Mouse (Mus musculus) embryonic facial prominence, embryonic 11.5 days (tissue): ENCODE measurements around the gene Trex1. TPM values are rescaled to one million over a fixed set of nuclear protein-coding genes. Genes with fewer than 3 reads are reported as not detected.

Source experiments
- ATAC-seq: fragments of 200-750 bp; cut with Nextera tagmentation; replicated peaks from 2 replicates; pipeline ENCODE4 v1.8.0; 2017; ENCODE audit warnings: low read depth; ENCODE audit not compliant: insufficient number of reproducible peaks, low FRiP score, low TSS enrichment
- DNase-seq: peaks from one replicate; pipeline ENCODE4 v3.0.0-alpha.2; 2015; ENCODE audit warnings: low spot score
- H3K27ac ChIP-seq: fragments of 300-500 bp; sonication (generic); replicated peaks from 2 replicates; pipeline ENCODE4 v1.5.1; 2014; ENCODE audit warnings: mild to moderate bottlenecking, low read depth, low read length, control low read depth
- H3K27me3 ChIP-seq: fragments of 300-500 bp; sonication (generic); 2 replicates; pipeline ENCODE4 v1.6.1; 2014; ENCODE audit warnings: mild to moderate bottlenecking, low read length, moderate library complexity, mixed read lengths; ENCODE audit not compliant: control insufficient read depth, insufficient read depth
- H3K36me3 ChIP-seq: fragments of 300-500 bp; sonication (generic); replicated peaks from 2 replicates; pipeline ENCODE4 v1.6.1; 2014; ENCODE audit warnings: low read depth, mild to moderate bottlenecking, low read length, moderate library complexity, mixed read lengths; ENCODE audit not compliant: control insufficient read depth, insufficient read depth
- H3K4me1 ChIP-seq: fragments of 300-500 bp; sonication (generic); 2 replicates; pipeline ENCODE4 v1.6.1; 2014; ENCODE audit warnings: low read length, mixed read lengths; ENCODE audit not compliant: control insufficient read depth, insufficient read depth
- H3K4me2 ChIP-seq: fragments of 300-500 bp; sonication (generic); 2 replicates; pipeline ENCODE4 v1.6.1; 2014; ENCODE audit warnings: low read depth, mild to moderate bottlenecking, control low read depth, low read length, moderate library complexity
- H3K4me3 ChIP-seq: fragments of 300-500 bp; sonication (generic); 2 replicates; pipeline ENCODE4 v1.5.1; 2014; ENCODE audit warnings: low read depth, low read length, control low read depth
- H3K9ac ChIP-seq: fragments of 300-500 bp; sonication (generic); replicated peaks from 2 replicates; pipeline ENCODE4 v1.6.1; 2014; ENCODE audit warnings: mild to moderate bottlenecking, control low read depth, low read length
- H3K9me3 ChIP-seq: fragments of 300-500 bp; sonication (generic); replicated peaks from 2 replicates; pipeline ENCODE4 v1.6.1; 2016; ENCODE audit warnings: mild to moderate bottlenecking, low read length, inconsistent platforms, mixed read lengths; ENCODE audit not compliant: control insufficient read depth
- WGBS: fragments of 180-500 bp; shearing (Covaris S2); extraction: QIAGEN DNeasy Blood & Tissue Kit; methylation state at CpG from one replicate; pipeline ENCODE4 v1.1.7; 2014; 5-methylcytosine and 5-hydroxymethylcytosine counted together
- polyA plus RNA-seq: library from polyadenylated mRNA; unstranded; fragments of >200 nt; fragmentation: Nextera tagmentation; extraction: Ambion mirVana; gene quantifications from 2 replicates; pipeline ENCODE4 v1.2.1, GENCODE M21; 2014

The Trex1 gene
- polyA plus RNA-seq, 1 experiment from 2014 or later = 4.5 TPM

DNA sequence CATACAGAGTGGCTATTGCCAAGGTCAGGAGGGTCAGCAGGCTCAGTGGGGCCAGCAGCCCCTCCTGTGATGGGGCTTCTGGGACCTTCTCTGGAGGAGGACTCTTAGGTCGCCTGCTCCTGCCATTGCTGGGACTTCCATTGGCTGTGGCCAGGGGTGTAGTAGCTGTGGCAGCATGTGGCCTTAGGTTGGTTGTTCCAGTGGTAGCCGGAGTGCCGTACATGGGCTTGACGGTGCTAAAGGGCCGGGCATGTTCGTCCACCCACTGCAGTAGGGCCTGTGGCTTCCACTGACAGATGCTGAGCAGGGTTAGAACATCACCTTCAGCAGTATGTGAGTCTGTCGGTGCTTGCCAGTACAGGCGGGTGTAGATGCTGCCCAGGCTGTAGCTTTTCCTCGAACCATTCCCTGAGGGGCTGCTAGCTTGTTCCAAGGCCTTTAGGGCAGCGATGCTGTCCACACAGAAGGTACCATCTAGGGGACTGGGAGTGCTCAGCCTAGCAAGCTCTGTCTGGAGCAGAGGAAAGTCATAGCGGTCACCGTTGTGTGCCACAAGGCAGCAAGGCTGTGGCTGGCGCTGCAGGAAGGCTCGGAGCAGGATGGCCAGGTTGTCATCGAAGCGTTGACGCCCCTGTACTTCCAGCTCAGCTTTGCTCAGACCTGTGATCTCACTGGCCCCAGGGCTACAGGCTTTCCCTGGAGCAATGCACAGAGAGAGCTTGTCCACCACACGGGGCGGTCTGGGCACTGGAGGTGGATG lies 1.3 kb downstream of the Trex1 start:
- DNase-seq (no peak), ATAC-seq (no peak)
- H3K9ac ChIP-seq = no peak overlapping the region
- H3K36me3 ChIP-seq = peaks cover 8% of the 10 kb centered on the region
- WGBS = 94% methylated on average over 19 of the region's 19 CpGs
- H3K27me3 ChIP-seq = no peaks in the 10 kb centered on the region
- no peak overlapping the region for H3K4me3 ChIP-seq
- H3K27ac ChIP-seq = no peak overlapping the region
- peaks cover 3% of the 10 kb centered on the region; the same call in 1 of the 2 replicates for H3K4me1 ChIP-seq
- H3K4me2 ChIP-seq = no peak overlapping the region
- H3K9me3 ChIP-seq = no peaks in the 10 kb centered on the region

DNA sequence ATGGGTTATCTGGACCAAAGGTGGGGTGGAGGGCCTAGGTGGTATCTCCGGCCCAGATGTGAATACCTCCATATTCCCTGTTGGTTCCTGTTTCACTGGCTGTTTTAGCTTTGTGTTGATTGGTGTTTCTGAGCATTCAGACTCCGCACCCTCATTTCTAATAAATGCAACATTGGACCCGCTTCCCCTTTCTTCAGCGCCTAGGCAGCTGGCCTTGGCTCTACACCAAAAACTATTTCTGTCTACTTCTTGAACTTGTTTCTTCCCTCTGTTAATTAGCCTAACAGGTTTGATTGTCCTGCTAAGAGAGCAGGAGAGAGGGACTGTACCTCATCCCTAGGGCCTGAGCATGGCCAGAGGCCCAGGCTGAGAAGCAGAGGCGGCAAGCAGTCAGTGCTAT lies 2.0 kb downstream of the Trex1 start:
- Histone ChIP-seq H3K9me3 (no peaks in the 10 kb centered on the region), H3K4me1 (peaks cover 3% of the 10 kb centered on the region; the same call in 1 of the 2 replicates), H3K4me2 (no peak overlapping the region), H3K9ac (no peak overlapping the region), H3K36me3 (peaks cover 6% of the 10 kb centered on the region), H3K27me3 (no peaks in the 10 kb centered on the region), H3K27ac (no peak overlapping the region), H3K4me3 (no peak overlapping the region)
- 93% methylated on average over 5 of the region's 5 CpGs for WGBS
- ATAC-seq (no peak), DNase-seq (no peak)

DNA sequence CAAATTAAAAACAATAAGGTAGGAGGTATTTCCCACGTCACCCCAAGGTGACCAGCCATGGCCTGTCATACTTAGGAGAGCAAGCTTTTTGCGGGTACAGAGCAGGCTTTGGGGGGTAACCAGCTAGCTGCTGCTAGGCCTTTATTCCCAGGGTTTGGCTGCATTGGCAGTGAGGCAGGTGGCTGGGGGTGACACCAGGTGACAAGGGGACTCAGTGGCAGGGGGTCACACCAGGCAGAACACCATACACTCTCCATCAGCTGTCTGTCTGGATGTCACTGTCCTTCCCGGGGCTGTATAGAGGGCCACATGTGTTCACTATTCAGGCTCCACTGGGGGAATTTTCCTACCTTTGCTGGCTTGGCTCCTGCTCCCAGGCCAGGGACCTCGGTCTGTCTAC lies 2.6 kb downstream of the Trex1 start:
- ATAC-seq (no peak), DNase-seq (no peak)
- H3K4me2 ChIP-seq = no peak overlapping the region
- no peaks in the 10 kb centered on the region for H3K9me3 ChIP-seq
- H3K27ac ChIP-seq = no peak overlapping the region
- no peak overlapping the region for H3K4me3 ChIP-seq
- no peak overlapping the region for H3K9ac ChIP-seq
- peaks cover 6% of the 10 kb centered on the region for H3K36me3 ChIP-seq
- no peaks in the 10 kb centered on the region for H3K27me3 ChIP-seq
- peaks cover 3% of the 10 kb centered on the region; the same call in 1 of the 2 replicates for H3K4me1 ChIP-seq
- WGBS = 86% methylated on average over 4 of the region's 4 CpGs

DNA sequence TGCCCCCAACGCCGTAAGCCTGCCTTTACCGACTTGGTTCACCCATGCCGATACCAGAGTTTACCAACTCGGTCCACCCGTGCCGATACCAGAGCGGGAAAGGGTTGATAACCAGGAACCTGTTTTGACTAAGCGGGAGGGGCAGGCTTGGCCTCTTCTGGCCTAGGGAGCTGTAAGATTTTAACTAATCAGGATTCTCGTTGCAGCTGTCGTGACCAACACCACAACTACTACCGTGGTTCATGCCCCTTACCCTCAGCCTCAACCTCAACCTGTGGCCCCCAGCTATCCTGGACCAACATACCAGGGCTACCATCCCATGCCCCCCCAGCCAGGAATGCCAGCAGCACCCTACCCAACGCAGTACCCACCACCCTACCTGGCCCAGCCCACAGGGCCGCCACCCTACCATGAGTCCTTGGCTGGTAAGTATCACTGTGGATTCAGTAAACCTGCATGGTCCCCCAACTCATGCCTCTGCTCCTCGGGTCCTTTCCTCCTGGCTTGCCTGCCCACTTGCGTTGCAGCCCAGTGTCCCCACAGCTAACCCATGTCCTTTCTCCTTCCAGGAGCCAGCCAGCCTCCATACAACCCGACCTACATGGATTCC lies 3.3 kb downstream of the Trex1 start:
- H3K27ac ChIP-seq = no peak overlapping the region
- H3K9me3 ChIP-seq = no peaks in the 10 kb centered on the region
- ATAC-seq = no peak
- 89% methylated on average over 17 of the region's 17 CpGs for WGBS
- H3K4me1 ChIP-seq = peaks cover 3% of the 10 kb centered on the region; the same call in 1 of the 2 replicates
- H3K36me3 ChIP-seq = peaks cover 6% of the 10 kb centered on the region
- no peaks in the 10 kb centered on the region for H3K27me3 ChIP-seq
- H3K4me2 ChIP-seq = no peak overlapping the region
- DNase-seq = no peak
- H3K9ac ChIP-seq = no peak overlapping the region
- no peak overlapping the region for H3K4me3 ChIP-seq

DNA sequence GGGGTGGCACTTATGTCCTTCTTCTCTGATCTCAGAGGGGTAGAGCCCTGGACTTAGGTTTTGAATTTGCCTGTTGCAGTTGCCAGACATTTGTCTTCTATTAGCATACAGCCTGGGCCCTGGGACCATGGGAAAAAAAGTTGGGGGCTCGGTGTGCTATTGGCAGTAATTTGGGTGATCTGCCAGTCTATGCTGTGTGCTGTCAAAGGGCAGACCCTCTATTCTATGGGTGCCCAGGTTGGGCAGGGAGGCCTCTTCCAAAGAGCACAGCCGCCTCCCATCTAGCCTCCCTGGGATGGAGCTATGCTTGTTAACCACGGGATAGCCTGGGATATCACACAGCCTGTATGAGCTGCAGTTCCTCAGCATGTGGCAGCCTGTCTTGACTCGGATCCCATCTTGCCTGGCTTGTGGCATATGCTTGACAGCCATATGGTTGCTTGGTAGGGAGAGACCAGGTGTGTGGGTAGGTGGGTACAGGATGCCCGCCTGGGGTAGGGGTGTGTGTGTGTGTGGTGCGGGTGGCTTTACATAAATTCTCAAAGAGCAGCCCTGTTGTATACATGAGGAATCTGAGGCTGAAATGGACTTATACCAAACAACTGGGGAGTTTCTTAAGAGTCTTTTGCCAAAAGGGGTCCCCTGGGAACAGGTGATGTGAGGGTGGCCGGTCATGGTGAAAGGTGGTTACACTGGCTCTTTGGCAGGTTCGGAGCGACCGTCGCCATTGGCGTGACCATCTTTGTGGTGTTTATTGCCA lies 4.1 kb downstream of the Trex1 start:
- H3K9ac ChIP-seq = peak overlapping the region; percentile 23; the same call in 1 of the 2 replicates
- peaks cover 3% of the 10 kb centered on the region; the same call in 1 of the 2 replicates for H3K4me1 ChIP-seq
- H3K27me3 ChIP-seq = no peaks in the 10 kb centered on the region
- no peak overlapping the region for H3K27ac ChIP-seq
- no peak overlapping the region for H3K4me3 ChIP-seq
- ATAC-seq (no peak), DNase-seq (no peak)
- no peaks in the 10 kb centered on the region for H3K9me3 ChIP-seq
- H3K4me2 ChIP-seq = peak overlapping the region; percentile 32
- 91% methylated on average over 12 of the region's 12 CpGs for WGBS
- H3K36me3 ChIP-seq = peaks cover 6% of the 10 kb centered on the region

DNA sequence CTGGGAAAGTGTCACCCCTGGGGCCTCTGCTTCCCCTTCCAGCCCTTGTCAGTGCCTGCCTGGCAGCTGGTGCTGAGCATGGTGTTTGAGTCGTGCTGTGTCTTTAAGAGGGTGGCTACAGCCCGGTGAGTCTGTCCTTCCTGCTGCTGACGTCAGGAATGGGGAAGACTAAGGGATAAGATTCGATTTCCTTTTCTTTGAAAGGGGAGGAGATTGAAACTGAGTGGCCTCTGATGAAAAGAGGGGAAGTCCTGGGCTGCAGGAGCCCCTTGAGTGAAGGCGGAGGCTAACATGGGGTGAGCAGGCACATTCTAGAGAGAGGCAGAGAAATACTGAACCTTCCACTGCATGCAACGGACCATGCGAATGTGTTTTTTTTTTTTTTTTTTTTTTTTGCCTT lies 4.8 kb downstream of the Trex1 start:
- Histone ChIP-seq H3K4me3 (no peak overlapping the region), H3K4me2 (peak overlapping the region; percentile 32), H3K9ac (peak overlapping the region; percentile 37), H3K4me1 (peaks cover 3% of the 10 kb centered on the region; the same call in 1 of the 2 replicates), H3K27ac (no peak overlapping the region), H3K9me3 (no peaks in the 10 kb centered on the region), H3K27me3 (no peaks in the 10 kb centered on the region), H3K36me3 (peaks cover 6% of the 10 kb centered on the region)
- 11% methylated on average over 7 of the region's 7 CpGs for WGBS
- DNase-seq (peak; percentile 73), ATAC-seq (peak; percentile 66)

DNA sequence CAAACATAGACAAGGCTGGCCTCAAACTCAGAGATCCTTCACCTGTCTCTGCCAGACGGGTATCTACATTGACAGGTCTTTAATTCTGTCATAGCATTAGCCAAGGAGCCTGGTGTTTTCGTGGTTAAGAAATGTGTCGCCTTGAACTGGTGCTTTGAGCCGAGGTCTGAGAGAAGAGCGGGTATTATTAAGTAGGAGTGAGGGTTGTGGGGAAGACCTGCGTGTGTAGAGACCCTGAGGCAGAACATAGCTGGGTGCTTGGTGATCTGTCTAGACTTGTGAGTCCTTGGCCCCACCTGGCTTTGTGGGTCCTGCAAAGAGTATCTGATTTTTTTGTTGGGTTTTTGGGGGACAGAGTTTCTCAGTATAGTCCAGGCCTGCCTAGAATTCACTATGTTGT lies 5.7 kb downstream of the Trex1 start:
- Histone ChIP-seq H3K4me3 (no peak overlapping the region), H3K27ac (no peak overlapping the region), H3K4me1 (peaks cover 3% of the 10 kb centered on the region; the same call in 1 of the 2 replicates), H3K4me2 (no peak overlapping the region), H3K9ac (no peak overlapping the region; the same call in 1 of the 2 replicates), H3K9me3 (no peaks in the 10 kb centered on the region), H3K36me3 (peaks cover 6% of the 10 kb centered on the region), H3K27me3 (no peaks in the 10 kb centered on the region)
- 76% methylated on average over 6 of the region's 6 CpGs for WGBS
- no peak for ATAC-seq
- DNase-seq = no peak
